Mouse (Mus musculus) brain, embryonic 14.5 days (tissue): ENCODE measurements at regions not wholly inside any gene's neighbourhood (a gene's known extent, or its start where the extent isn't known, plus 50 kb on each side); places are given as distances from the start of the nearest gene placed in this dataset.

Experiments
- DNase-seq: peaks from one replicate; pipeline ENCODE4 v3.0.0-alpha.2; 2011; ENCODE audit warnings: low read depth
- CTCF ChIP-seq: fragments of 200-500 bp; IDR thresholded peaks from 2 replicates; pipeline ENCODE4 v1.5.1; 2012; ENCODE audit warnings: inconsistent platforms, mild to moderate bottlenecking, moderate library complexity, borderline replicate concordance; ENCODE audit not compliant: insufficient read depth, insufficient read length; ENCODE audit errors: extremely low read depth
- POLR2A ChIP-seq: fragments of 200-500 bp; IDR thresholded peaks from 2 replicates; pipeline ENCODE4 v1.6.1; 2012; ENCODE audit warnings: mild to moderate bottlenecking, inconsistent platforms, borderline replicate concordance; ENCODE audit not compliant: poor library complexity, insufficient read depth, insufficient read length, severe bottlenecking; ENCODE audit errors: extremely low read depth

DNA sequence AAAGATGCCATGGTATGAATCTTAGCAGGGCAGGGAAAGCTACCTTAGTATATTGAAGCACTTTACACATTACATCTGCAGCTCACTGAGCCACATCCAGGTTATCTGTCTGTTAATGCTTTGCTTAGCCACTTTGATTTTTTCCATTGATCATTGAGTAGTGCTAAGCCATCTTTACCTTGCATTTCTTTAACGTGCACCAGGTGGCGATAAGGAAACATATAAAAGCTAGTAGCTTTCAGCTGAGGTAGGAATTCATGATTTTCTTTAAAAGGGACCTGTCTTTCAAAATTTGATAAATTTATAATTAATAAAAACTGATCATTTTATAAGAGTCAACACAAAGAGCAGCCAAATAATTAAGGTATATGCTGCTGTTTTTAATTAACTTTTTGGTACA is 426.3 kb upstream of the Tpk1 start:
- peak; percentile 50 for DNase-seq
- no peak for TF ChIP-seq POLR2A
- no peak for TF ChIP-seq CTCF

DNA sequence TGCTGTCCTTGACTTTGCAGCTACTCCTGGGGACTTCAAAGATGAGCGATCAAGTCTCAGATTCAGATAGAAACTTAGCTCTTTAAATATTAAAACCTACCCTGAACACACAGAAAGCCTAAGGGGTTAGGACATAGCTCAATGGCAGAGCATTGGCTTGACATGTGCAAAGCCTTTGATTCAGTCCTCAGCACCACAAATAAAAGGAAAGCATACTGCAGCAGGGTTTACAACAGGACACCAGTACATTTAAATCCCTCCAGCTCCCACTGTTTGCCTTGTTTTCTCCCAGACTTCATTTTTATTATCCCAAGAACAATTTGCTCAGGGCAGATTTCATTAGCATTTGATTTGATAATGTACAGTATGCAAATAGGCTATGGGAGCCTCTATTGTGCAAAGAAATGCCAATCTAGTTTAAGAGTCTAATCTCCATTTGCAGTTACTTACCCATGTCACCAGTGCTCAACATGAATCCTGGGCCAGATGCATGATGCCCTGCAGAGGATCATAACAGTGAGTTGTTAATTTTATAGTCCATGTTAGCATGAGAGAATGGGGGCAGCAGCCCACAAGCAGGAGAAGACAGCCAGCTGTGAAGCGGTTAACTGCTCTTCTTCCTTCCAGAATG is 416.0 kb upstream of the Tpk1 start:
- peak; percentile 56 for DNase-seq
- TF ChIP-seq POLR2A (no peak), CTCF (no peak)

DNA sequence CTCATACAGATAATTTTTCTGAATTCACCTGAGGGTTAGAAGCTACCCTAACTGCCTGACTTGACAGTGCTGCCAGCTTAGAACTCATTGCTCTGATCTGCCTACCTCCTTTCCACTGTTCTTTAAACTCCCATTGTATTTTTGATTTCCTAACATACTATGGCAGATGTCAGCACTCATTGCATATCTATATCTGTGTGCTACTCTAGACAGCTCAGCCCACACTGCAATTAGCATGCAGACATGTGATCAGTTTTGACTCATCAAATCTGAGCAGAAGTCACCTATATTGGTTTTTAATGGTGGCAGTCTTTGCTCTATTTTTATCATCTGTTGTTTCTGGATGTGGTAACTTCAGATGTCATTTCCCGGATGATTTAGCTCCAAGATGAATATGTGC is 407.0 kb upstream of the Tpk1 start:
- DNase-seq = no peak
- TF ChIP-seq CTCF = no peak
- no peak for TF ChIP-seq POLR2A

DNA sequence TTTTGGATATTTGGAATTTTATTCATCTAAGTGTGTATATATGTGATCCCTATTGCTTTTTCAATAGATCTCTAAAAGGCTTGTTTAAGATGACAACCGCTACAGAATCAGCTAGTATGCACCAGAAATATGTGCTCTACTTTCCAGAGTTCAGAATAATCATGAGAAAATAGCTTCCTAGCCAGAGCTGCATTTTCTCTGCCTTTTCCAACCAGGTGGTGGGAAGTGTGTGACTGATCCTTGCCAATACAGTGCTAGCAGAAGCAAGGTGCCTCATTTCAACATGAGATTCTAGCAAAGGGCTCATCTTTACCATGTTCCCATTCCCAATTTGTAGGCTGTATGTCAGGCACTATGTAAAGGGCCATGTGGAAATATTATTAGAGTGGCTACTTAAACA is 401.8 kb upstream of the Tpk1 start:
- no peak for DNase-seq
- TF ChIP-seq CTCF (no peak), POLR2A (no peak)
